ENCODE assay signal across 23 mouse cellular contexts in the genomic region with DNA sequence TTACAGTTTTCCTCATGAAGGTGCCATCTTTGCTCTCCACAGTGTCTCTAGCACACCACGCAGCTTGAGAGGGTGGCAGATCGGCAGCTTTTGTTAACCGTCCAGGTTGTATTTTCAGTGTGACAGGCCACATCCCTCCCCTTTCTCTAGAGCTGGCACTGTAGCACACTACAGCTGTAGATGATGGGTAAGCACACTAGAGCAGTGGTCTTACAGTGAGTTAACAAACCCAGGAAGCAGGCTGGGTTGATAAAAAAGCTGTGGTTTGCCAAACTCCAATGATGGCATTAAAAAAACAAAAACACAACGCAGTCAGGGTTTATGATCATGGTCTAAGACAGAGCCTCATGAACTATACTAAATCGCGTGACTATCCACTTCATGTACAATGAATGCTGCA.
"Had no signal": no experiment of that assay in that cellular context is flagged by ENCODE, and none has a peak within 500 bp of the region (broad histone marks: within the 10 kb centered on the region; RNA-seq: fewer than 3 reads in every experiment).

No protein-coding gene starts in this region.

- H3K4me3 ChIP-seq: limb, embryonic 10.5 days; limb, embryonic 13.5 days; liver, embryonic 12.5 days; liver, embryonic 15.5 days; lung, embryonic 15.5 days had no signal

- H3K9me3 ChIP-seq: limb, embryonic 10.5 days; limb, embryonic 13.5 days; liver, embryonic 12.5 days; liver, embryonic 15.5 days; lung, embryonic 15.5 days had no signal

- DNase-seq: kidney, adult 18-20 months; kidney, adult 9 months; kidney, postnatal 14 days; kidney, postnatal 4 days; layer of hippocampus, adult 9-11 months; liver; lung, adult 18-20 months; lung, postnatal 10 days; lung, postnatal 36 days; midbrain, embryonic 14.5 days; right cerebral cortex, adult 18-20 months; right cerebral cortex, postnatal 14 days; right cerebral cortex, postnatal 4 days; thymus, adult 2 months; thymus, postnatal 14 days; thymus, postnatal 4 days had no signal

- H3K4me2 ChIP-seq: limb, embryonic 13.5 days; liver, embryonic 12.5 days; liver, embryonic 15.5 days; lung, embryonic 15.5 days; midbrain, embryonic 11.5 days had no signal

- H3K27ac ChIP-seq: limb, embryonic 10.5 days; limb, embryonic 13.5 days; liver, embryonic 12.5 days; liver, embryonic 15.5 days; lung, embryonic 15.5 days; stomach, postnatal 0 days had no signal

- H3K27me3 ChIP-seq: limb, embryonic 13.5 days; liver, embryonic 12.5 days; liver, embryonic 15.5 days; lung, embryonic 15.5 days had no signal

- H3K9ac ChIP-seq: limb, embryonic 13.5 days; liver, embryonic 12.5 days; liver, embryonic 15.5 days; lung, embryonic 15.5 days had no signal

- H3K4me1 ChIP-seq: limb, embryonic 13.5 days; liver, embryonic 12.5 days; liver, embryonic 15.5 days; lung, embryonic 15.5 days had no signal

- ATAC-seq: liver, embryonic 12.5 days had no signal
